Mouse (Mus musculus) neural tube, embryonic 13.5 days (tissue): ENCODE measurements around the gene Zfhx3. TPM values are rescaled to one million over a fixed set of nuclear protein-coding genes. Genes with fewer than 3 reads are reported as not detected.

Source experiments
- ATAC-seq: fragments of 200-750 bp; cut with Nextera tagmentation; 2 replicates; pipeline ENCODE4 v1.8.0; 2017; ENCODE audit warnings: low read depth, mild to moderate bottlenecking, moderate TSS enrichment, moderate library complexity
- H3K27ac ChIP-seq: fragments of 300-500 bp; sonication (generic); replicated peaks from 2 replicates; pipeline ENCODE4 v1.5.1; 2015; ENCODE audit warnings: moderate library complexity, mild to moderate bottlenecking, inconsistent platforms
- H3K27me3 ChIP-seq: fragments of 300-500 bp; sonication (generic); 2 replicates; pipeline ENCODE4 v1.6.1; 2015; ENCODE audit warnings: mild to moderate bottlenecking, inconsistent platforms
- H3K36me3 ChIP-seq: fragments of 300-500 bp; sonication (generic); 2 replicates; pipeline ENCODE4 v1.6.1; 2015; ENCODE audit warnings: mild to moderate bottlenecking, inconsistent platforms
- H3K4me1 ChIP-seq: fragments of 300-500 bp; sonication (generic); replicated peaks from 2 replicates; pipeline ENCODE4 v1.6.1; 2015; ENCODE audit warnings: inconsistent platforms
- H3K4me2 ChIP-seq: fragments of 300-500 bp; sonication (generic); 2 replicates; pipeline ENCODE4 v1.6.1; 2015; ENCODE audit warnings: inconsistent platforms, mild to moderate bottlenecking, moderate library complexity
- H3K4me3 ChIP-seq: fragments of 300-500 bp; sonication (generic); 2 replicates; pipeline ENCODE4 v1.5.1; 2015; ENCODE audit warnings: mild to moderate bottlenecking, inconsistent platforms
- H3K9ac ChIP-seq: fragments of 300-500 bp; sonication (generic); 2 replicates; pipeline ENCODE4 v1.6.1; 2015; ENCODE audit warnings: moderate library complexity, mild to moderate bottlenecking, inconsistent platforms
- H3K9me3 ChIP-seq: fragments of 300-500 bp; sonication (generic); 2 replicates; pipeline ENCODE4 v1.6.1; 2016; ENCODE audit warnings: inconsistent platforms
- WGBS: fragments of 180-500 bp; shearing (Covaris S2); methylation state at CpG from one replicate; pipeline ENCODE4 v1.1.7; 2015; 5-methylcytosine and 5-hydroxymethylcytosine counted together
- polyA plus RNA-seq: library from polyadenylated mRNA; unstranded; fragments of >200 nt; fragmentation: Nextera tagmentation; extraction: Ambion mirVana; gene quantifications from 2 replicates; pipeline ENCODE4 v1.2.1, GENCODE M21; 2015

Gene Zfhx3
- polyA plus RNA-seq, 1 experiment from 2014 or later = 28.2 TPM

DNA sequence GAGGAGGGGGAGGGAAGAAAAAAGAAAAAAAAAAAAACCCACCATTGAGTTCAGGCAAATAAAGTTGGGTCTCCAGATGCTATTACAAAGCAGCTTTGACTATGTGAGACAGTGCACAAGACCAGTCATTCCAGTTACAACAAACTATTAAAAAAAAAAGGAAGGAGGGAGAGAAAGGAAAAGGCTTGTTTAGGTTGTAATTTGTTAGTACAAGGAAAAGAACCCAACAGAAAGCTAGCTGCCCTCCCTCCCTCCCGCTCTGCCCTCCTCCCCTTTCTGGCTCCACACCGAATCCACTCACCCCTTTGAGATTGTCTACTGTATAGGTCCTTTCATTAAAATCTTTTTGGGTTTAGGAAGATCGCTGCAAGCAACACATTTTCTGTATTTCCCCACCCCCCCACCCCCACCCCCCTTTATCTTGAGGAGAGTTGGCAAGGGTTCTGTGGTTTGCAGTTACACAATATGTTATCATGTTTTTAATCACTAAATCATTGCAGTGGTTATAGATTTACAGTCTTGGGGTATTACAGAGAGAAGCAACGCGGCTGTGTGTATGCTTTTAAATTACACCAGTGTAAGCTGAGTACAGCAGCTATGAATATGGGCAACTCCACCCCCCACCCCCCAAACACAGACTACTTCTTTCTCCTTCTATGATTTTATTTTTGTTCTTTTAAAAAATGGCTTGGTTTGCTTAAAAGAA is 765.3 kb downstream of the Zfhx3 start:
- peaks cover 74% of the 10 kb centered on the region for H3K4me1 ChIP-seq

DNA sequence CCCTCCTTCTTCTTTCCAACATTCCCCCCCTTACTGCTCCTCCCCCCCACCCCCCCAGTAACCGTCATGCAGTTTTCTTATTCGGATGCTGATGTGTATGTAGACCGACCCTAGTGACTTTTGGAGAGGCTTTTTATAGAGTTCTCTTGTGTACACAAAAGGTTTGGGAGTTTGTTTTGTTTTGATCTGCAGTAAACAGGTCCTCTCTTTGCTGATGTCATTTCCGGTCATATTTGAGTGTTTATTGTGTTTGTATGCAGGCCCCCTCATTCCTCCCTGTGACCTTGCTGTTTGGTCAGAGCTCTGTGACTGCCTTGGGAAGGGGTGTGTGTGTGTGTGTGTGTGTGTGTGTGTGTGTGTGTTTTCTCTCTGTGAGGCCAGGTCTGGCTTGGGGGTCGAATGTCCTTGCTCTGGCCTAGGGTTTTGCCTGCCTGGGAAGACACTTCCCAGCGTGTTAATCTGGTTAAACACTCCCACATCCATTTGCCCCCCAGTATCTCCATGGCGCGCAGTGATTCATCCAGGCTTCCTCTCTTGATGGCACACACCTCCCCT is 766.5 kb downstream of the Zfhx3 start:
- H3K4me2 ChIP-seq = peak overlapping the region; percentile 96
- peaks cover 4% of the 10 kb centered on the region for H3K27me3 ChIP-seq
- H3K36me3 ChIP-seq = no peaks in the 10 kb centered on the region
- H3K4me1 ChIP-seq = peaks cover 82% of the 10 kb centered on the region
- H3K9ac ChIP-seq = peak overlapping the region; percentile 100
- peak overlapping the region; percentile 88; the same call in 1 of the 2 replicates for H3K4me3 ChIP-seq
- no peaks in the 10 kb centered on the region for H3K9me3 ChIP-seq
- WGBS = 15% methylated on average over 8 of the region's 8 CpGs
- no peak for ATAC-seq
- H3K27ac ChIP-seq = peak overlapping the region; percentile 100

More for the DNA sequence above, 765.3 kb downstream of the Zfhx3 start:
- Histone ChIP-seq H3K27me3 (peaks cover 2% of the 10 kb centered on the region), H3K36me3 (no peaks in the 10 kb centered on the region), H3K9ac (peak overlapping the region; percentile 100), H3K9me3 (no peaks in the 10 kb centered on the region), H3K4me3 (peak overlapping the region; percentile 88), H3K4me2 (peak overlapping the region; percentile 96), H3K27ac (peak overlapping the region; percentile 100)
- 18% methylated on average over 5 of the region's 5 CpGs for WGBS
- no peak for ATAC-seq

DNA sequence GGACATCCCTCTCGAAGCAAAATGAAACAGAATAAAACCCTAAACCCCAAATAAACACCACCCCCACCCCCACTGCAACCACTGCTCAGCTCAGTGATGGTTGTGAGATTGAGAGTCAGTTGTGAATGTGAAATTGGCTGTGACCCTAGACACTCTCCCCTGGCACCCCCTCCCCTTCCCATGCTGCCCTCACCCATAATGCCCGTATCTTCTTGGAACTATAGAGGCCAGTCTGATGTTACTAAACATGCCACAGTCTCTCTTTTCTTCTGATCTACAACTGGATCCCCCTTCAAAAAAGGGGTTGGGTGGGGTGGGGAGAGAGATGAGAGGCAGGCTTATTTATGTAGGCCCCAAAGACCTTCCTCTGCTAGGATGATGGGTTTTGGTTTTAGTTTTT is 767.0 kb downstream of the Zfhx3 start:
- Histone ChIP-seq H3K9ac (peak overlapping the region; percentile 100), H3K27me3 (peaks cover 4% of the 10 kb centered on the region), H3K27ac (peak overlapping the region; percentile 100), H3K9me3 (no peaks in the 10 kb centered on the region), H3K4me2 (peak overlapping the region; percentile 96), H3K4me1 (peaks cover 88% of the 10 kb centered on the region), H3K36me3 (no peaks in the 10 kb centered on the region), H3K4me3 (peak overlapping the region; percentile 14; the same call in 1 of the 2 replicates)
- WGBS = 31% methylated on average over 2 of the region's 2 CpGs
- no peak for ATAC-seq

DNA sequence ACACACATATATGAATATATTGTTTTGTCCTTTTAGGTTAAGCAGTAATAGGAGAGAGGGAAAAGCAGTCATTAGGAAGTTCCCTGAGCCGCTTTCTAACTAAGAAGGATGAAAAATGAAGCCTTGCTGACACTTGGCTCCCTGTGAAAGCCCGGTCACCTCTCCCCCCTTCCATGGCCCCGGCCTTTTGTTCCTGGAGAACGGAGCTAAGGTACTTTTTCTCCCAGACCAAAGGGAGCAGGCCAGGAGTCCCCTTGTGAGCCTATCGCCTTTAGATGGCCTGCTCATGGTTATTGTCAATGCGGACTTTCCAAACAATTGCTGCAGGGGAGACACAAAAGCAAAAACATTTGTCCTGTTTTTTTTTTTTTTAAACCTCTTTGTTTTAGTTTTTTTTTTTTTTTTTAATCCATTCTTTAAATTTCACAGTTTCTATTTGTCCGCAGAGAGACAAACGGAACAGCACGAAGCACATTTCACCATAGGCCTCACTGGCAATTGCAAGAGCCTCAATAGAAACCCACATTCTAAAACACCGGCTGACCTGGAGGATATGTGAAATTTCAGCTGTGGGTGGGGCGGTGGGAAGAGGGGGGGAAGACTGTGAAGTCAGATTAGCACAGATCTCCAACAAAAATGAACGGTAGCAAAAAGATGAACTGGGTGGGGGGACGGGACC is 767.6 kb downstream of the Zfhx3 start:
- 0 out of 2 replicates have a peak overlapping the region, but pooled peaks have one; percentile 6 for H3K4me3 ChIP-seq
- no peaks in the 10 kb centered on the region for H3K36me3 ChIP-seq
- WGBS = 21% methylated on average over 13 of the region's 13 CpGs
- H3K9ac ChIP-seq = peak overlapping the region; percentile 100
- no peak for ATAC-seq
- H3K4me1 ChIP-seq = peaks cover 91% of the 10 kb centered on the region
- peaks cover 4% of the 10 kb centered on the region for H3K27me3 ChIP-seq
- H3K27ac ChIP-seq = peak overlapping the region; percentile 100
- H3K4me2 ChIP-seq = peak overlapping the region; percentile 96
- no peaks in the 10 kb centered on the region for H3K9me3 ChIP-seq

DNA sequence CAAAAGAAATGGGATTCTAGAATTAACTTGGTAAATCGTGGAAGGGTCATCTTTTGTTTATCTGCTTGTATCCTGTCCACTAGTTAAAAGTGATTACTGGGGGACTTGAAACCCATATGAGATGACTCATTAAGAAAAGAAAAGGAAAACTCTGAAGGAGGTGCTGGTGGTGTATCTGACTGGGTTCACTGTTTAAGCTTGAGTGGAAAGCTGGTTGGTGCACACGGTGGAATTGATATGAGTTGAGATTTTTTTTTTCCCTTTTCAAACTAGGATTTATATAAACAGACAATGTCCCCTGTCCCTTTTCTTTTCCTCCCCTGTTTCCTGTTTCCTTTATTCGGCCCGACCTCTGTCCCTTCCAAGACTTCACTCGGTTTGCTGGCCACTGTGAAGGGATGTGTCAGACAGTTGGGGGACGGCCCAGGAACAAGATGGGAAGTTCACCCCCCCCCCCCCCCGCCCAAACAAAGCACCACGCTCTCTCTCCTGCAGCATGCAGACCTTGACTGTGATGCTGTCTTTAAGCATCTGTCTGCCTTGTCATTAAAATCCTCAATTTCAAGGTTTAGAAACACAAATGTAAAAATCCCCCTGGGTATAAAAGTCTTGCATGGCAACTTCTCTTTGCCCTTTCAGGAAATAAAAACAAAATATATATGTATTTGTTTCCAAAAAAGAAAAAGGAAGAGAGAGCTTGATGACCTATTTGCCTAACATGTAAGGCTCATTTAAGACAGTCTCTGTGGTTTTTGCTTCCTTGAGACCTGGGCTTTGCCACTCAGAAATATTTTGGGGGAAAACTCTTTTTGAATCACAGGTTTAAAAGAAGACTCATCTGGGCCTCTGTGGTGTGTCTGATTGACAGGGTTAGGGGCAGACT is 768.4 kb downstream of the Zfhx3 start:
- no peak for ATAC-seq

DNA sequence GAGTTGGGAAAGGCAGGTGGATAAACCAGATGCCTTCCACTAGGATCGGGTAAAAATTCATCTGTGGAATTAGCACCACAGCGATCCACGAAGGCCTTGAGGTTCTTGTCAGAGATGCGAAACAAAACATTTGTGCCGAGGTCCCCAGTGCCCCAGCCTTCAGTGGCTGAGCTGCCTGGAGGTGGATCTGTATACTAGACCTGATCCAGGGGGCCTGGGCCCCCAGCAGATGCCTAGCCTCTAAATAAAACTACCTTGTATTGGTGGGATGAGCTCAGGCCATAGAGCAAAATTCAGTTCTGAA is 769.0 kb downstream of the Zfhx3 start:
- H3K4me3 ChIP-seq = 0 out of 2 replicates have a peak overlapping the region, but pooled peaks have one; percentile 26
- H3K9me3 ChIP-seq = no peaks in the 10 kb centered on the region
- H3K4me1 ChIP-seq = peaks cover 97% of the 10 kb centered on the region
- H3K27ac ChIP-seq = peak overlapping the region; percentile 100
- 28% methylated on average over 5 of the region's 5 CpGs for whole genome bisulfite sequencing
- H3K27me3 ChIP-seq = peaks cover 7% of the 10 kb centered on the region
- no peaks in the 10 kb centered on the region for H3K36me3 ChIP-seq
- H3K4me2 ChIP-seq = peak overlapping the region; percentile 96
- no peak for ATAC-seq
- H3K9ac ChIP-seq = peak overlapping the region; percentile 100

More for the DNA sequence above, 768.4 kb downstream of the Zfhx3 start:
- peaks cover 97% of the 10 kb centered on the region for H3K4me1 ChIP-seq
- peaks cover 4% of the 10 kb centered on the region for H3K27me3 ChIP-seq
- no peaks in the 10 kb centered on the region for H3K36me3 ChIP-seq
- H3K4me2 ChIP-seq = peak overlapping the region; percentile 96
- no peaks in the 10 kb centered on the region for H3K9me3 ChIP-seq
- peak overlapping the region; percentile 100 for H3K27ac ChIP-seq
- H3K9ac ChIP-seq = peak overlapping the region; percentile 100
- 10% methylated on average over 8 of the region's 8 CpGs for WGBS
- 0 out of 2 replicates have a peak overlapping the region, but pooled peaks have one; percentile 6 for H3K4me3 ChIP-seq

DNA sequence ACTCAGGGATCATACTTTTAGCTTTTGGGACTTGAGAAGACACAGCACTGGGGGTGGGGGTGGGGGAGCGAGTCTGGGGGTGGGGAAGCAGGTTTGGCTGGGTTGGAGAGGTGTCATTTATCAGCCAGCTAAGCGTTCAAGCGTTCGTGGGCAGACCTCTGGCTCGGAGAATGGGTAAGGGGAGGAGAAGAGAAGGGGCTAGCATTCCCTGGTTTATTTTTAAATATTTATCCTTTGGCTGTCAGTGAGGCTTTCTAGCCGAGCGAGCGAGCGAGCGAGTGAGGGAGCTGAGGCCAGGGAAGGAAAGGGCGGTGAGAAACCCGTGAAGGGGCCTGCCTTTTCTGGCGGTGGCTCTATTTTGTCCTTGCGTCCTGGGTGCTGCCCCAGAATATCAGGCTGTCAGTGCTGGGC is 769.6 kb downstream of the Zfhx3 start:
- 20% methylated on average over 14 of the region's 14 CpGs for WGBS
- H3K36me3 ChIP-seq = no peaks in the 10 kb centered on the region
- peaks cover 97% of the 10 kb centered on the region for H3K4me1 ChIP-seq
- H3K27ac ChIP-seq = peak overlapping the region; percentile 100
- no peaks in the 10 kb centered on the region for H3K9me3 ChIP-seq
- H3K4me2 ChIP-seq = peak overlapping the region; percentile 96
- H3K9ac ChIP-seq = peak overlapping the region; percentile 100
- ATAC-seq = no peak
- peaks cover 11% of the 10 kb centered on the region for H3K27me3 ChIP-seq
- peak overlapping the region; percentile 26 for H3K4me3 ChIP-seq

DNA sequence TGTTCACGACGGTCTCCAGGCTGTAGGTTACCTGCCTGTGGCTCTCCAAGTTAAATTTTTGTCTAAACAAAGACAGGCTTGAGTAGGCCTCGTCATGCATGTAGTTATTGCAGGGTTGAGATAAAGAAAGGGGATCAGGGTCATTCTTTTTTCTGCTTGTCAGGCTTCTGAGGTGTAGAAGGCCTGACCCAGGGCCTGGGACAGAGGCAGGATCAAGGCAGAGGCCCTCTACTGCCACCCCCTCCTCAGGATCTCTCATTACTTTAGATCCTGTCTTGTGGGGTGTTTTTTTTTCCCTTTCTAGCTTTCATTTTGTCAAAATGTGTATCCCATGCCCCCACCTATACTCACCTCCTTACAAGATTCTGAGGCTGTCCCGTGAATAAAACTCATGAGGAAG is 770.2 kb downstream of the Zfhx3 start:
- Histone ChIP-seq H3K9me3 (no peaks in the 10 kb centered on the region), H3K4me2 (peak overlapping the region; percentile 96), H3K4me1 (peaks cover 97% of the 10 kb centered on the region), H3K9ac (peak overlapping the region; percentile 100), H3K27ac (peak overlapping the region; percentile 100), H3K4me3 (peak overlapping the region; percentile 26), H3K36me3 (no peaks in the 10 kb centered on the region), H3K27me3 (peaks cover 14% of the 10 kb centered on the region)
- no peak for ATAC-seq
- 21% methylated on average over 4 of the region's 4 CpGs for WGBS

DNA sequence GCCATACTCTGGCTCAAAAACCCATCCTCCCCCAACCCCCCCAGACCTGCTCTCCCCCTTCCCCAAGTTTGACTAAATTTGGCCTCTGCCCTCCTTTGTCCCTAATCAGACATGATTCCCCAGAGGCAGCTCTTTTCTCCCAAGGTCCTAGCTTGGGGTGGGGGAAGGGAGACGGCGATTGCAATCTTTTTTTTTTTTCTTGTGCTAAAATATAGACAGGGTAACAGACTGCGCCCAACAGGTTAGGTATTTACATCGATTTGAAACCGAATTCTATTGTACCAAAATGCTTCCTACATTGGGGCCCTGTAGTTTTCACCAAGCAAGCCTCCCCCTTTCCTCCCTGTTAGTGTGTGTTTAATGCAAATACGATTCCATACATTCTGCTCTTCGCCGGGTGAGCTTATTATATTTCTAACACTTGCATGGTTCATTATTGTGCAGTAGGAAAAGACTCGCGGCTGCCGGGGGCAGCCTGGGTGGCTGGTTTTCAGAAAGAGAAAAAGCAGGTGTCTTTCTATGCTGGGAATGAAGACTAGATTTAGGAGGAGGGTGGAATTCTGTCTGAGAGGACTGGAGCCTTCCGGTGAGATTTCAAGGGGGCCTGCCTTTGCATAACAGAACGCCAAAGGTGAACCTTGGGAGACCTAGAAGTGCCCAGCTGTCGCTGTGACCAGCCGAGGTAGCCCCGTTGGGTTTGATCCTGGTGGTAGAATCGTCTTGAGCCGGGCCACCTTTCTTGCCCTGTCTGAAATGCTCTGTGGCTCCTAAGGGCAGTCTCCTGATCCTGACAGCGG is 771.1 kb downstream of the Zfhx3 start:
- WGBS = 11% methylated on average over 19 of the region's 19 CpGs
- ATAC-seq = no peak

DNA sequence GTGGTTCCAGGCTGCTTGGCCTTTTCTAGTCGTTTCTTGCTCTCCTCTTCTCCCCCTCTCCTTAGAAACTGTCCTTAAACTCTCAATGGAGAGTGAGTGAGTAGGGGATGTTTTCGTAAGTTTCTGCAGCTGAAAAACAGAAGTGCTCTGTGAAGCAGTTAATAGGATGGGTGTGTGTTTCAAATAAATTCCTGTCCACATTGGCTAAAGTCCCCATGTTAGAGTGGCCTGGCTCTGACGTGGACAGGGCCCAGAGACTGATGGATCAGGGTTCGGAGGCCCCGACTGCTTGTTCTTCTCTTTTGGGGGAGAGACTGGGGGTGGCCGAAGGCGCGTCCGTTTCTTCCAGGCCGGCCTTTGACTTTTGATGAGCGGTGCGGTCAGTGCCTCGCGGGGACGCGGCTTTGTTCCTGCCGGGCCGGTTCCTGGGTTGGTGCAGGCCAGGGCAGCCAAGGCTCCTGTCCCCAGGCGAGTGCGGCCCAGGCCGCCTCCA is 771.7 kb downstream of the Zfhx3 start:
- Histone ChIP-seq H3K4me3 (peak overlapping the region; percentile 72), H3K9ac (peak overlapping the region; percentile 100), H3K36me3 (no peaks in the 10 kb centered on the region), H3K27me3 (peaks cover 30% of the 10 kb centered on the region), H3K9me3 (no peaks in the 10 kb centered on the region), H3K4me1 (peaks cover 96% of the 10 kb centered on the region), H3K27ac (peak overlapping the region; percentile 100), H3K4me2 (peak overlapping the region; percentile 96)
- ATAC-seq = peak; percentile 8; the same call in 1 of the 2 replicates
- WGBS = 1% methylated on average over 21 of the region's 21 CpGs

More for the DNA sequence above, 771.1 kb downstream of the Zfhx3 start:
- Histone ChIP-seq H3K9me3 (no peaks in the 10 kb centered on the region), H3K27me3 (peaks cover 23% of the 10 kb centered on the region), H3K36me3 (no peaks in the 10 kb centered on the region), H3K4me1 (peaks cover 97% of the 10 kb centered on the region), H3K9ac (peak overlapping the region; percentile 100), H3K4me2 (peak overlapping the region; percentile 96), H3K4me3 (peak overlapping the region; percentile 72), H3K27ac (peak overlapping the region; percentile 100)
